Comparison of ENCODE assay signal across 16 mouse cellular contexts in genomic region chr3:96963088-96964034, GRCm38 (mm10). TPM values are rescaled to one million over a fixed set of nuclear protein-coding genes. Genes with fewer than 3 reads are reported as not detected.
DNase-seq lines count a peak whose midpoint lies in the region.
"Had no signal": no experiment of that assay in that cellular context is flagged by ENCODE, and none has a peak within 500 bp of the region (broad histone marks: within the 10 kb centered on the region; RNA-seq: fewer than 3 reads in every experiment).

No protein-coding gene starts in this region.

- H3K27ac ChIP-seq in limb, embryonic 10.5 days, result no peak overlapping the region
- H3K27ac ChIP-seq: embryonic facial prominence, embryonic 12.5 days; limb, embryonic 13.5 days had no signal

- H3K36me3 ChIP-seq in limb, embryonic 10.5 days, result no peaks in the 10 kb centered on the region
- H3K36me3 ChIP-seq: embryonic facial prominence, embryonic 12.5 days; heart, embryonic 10.5 days; limb, embryonic 13.5 days had no signal

- peaks cover 6% of the 10 kb centered on the region; the same call in 1 of the 2 replicates for H3K4me1 ChIP-seq in limb, embryonic 10.5 days

- H3K27me3 ChIP-seq in limb, embryonic 10.5 days (ENCODE audit: low read depth, poor library complexity, severe bottlenecking), result no peaks in the 10 kb centered on the region
- H3K27me3 ChIP-seq: embryonic facial prominence, embryonic 12.5 days; limb, embryonic 13.5 days; Patski had no signal

- H3K9me3 ChIP-seq in limb, embryonic 10.5 days (replicated peaks), result no peaks in the 10 kb centered on the region
- H3K9me3 ChIP-seq: embryonic facial prominence, embryonic 12.5 days; heart, embryonic 10.5 days; limb, embryonic 13.5 days had no signal

- H3K4me3 ChIP-seq in limb, embryonic 10.5 days, result no peak overlapping the region
- H3K4me3 ChIP-seq: embryonic facial prominence, embryonic 12.5 days; heart, embryonic 10.5 days; limb, embryonic 13.5 days had no signal

- DNase-seq in cerebellum, postnatal 10 days, result peak; percentile 40 to 52
- no peak for DNase-seq in cerebellum, postnatal 4 days (ENCODE audit: low spot score in 2 of 2)
- peak; percentile 15 for DNase-seq in right cerebral cortex, postnatal 14 days
- DNase-seq in right cerebral cortex, postnatal 25 days, result no peak
- peak; percentile 26 for DNase-seq in limb, embryonic 10.5 days (ENCODE audit: low spot score)
- no peak for DNase-seq in spleen, postnatal 10 days (ENCODE audit: low spot score in 2 of 2)
- no peak for DNase-seq in urinary bladder, postnatal 14 days (ENCODE audit: low spot score)
- no peak for DNase-seq in liver
- DNase-seq: spleen, adult 18-20 months had no signal

- 73% methylated on average over 12 of the region's 12 CpGs for WGBS in limb, embryonic 10.5 days

RNA-seq across cellular contexts. Expression of gene Gja8, which starts 37.5 kb away (rescaled TPM):
- polyA plus RNA-seq in limb, embryonic 10.5 days (2016; fragmentation: Nextera tagmentation; extraction: Ambion mirVana), result 0.03 TPM in 1 of 2 replicates, not detected in the other
- polyA plus RNA-seq: heart, embryonic 10.5 days; inflammation-experienced regulatory T-cells, adult 6 months; large intestine, adult 2 months; lung, postnatal 0 days had no signal

RNA-seq across cellular contexts. Expression of gene Gpr89, which starts 58.2 kb away (rescaled TPM):
- polyA plus RNA-seq in limb, embryonic 10.5 days (2016; fragmentation: Nextera tagmentation; extraction: Ambion mirVana), result 35.9 and 36.5 TPM in 2 replicates

RNA-seq across cellular contexts. Expression of gene Gja5, which starts 58.9 kb away (rescaled TPM):
- 11.3 and 14.0 TPM in 2 replicates for polyA plus RNA-seq in limb, embryonic 10.5 days (2016; fragmentation: Nextera tagmentation; extraction: Ambion mirVana)

Comparison
In these comparisons a context has a peak if more than half of its experiments do, and no peak if none do; other contexts are left out.
1. DNase-seq: peak in cerebellum, postnatal 10 days (2 of 2), right cerebral cortex, postnatal 14 days (single experiment) and limb, embryonic 10.5 days (single experiment); none in cerebellum, postnatal 4 days (0 of 2), right cerebral cortex, postnatal 25 days (single experiment), spleen, postnatal 10 days (0 of 2), urinary bladder, postnatal 14 days (single experiment) and liver (single experiment).